Mouse (Mus musculus) olfactory bulb, adult 2 months (tissue): ENCODE results near the gene Mrps2.

ENCODE experiments used
- CTCF ChIP-seq: fragments of 200-500 bp; IDR thresholded peaks from 2 replicates; pipeline ENCODE4 v1.5.1; 2012; ENCODE audit warnings: low read depth, mild to moderate bottlenecking, low read length, moderate library complexity; ENCODE audit not compliant: insufficient read depth
- POLR2A ChIP-seq: fragments of 200-500 bp; IDR thresholded peaks from 2 replicates; pipeline ENCODE4 v1.6.1; 2012; ENCODE audit warnings: mild to moderate bottlenecking, low read depth, low read length, moderate library complexity; ENCODE audit not compliant: insufficient read depth

GRCm38 (mm10) chr2:28496671-28497070 lies 28.8 kb downstream of the Mrps2 start, which contains the start of gene Gbgt1:
- no peak for TF ChIP-seq POLR2A
- no peak for TF ChIP-seq CTCF
